ENCODE assay signal across 28 mouse cellular contexts in the genomic region with DNA sequence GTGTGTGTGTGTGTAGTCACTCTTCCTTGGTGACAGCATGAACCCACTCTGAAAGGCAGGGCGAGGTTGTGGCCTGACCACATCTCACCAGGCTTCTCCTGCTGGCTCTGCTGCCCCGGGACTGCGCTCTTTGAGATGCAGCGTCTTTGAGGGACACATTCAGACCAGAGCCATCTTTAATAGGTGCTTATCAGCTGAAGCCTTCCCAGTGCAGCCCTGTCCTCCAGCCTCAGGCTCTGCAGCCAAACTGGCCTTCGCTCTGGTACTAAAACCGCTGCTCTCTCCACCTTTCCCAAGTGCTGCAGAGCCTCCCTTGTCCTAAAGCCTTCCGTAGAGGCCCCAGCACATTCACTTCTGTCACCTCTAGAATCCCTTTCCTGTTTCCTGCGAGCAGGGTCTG.
"Had no signal": no experiment of that assay in that cellular context is flagged by ENCODE, and none has a peak within 500 bp of the region (broad histone marks: within the 10 kb centered on the region; RNA-seq: fewer than 3 reads in every experiment).

No protein-coding gene starts in this region.

- ATAC-seq: forebrain, embryonic 13.5 days; forebrain, embryonic 14.5 days; forebrain, embryonic 15.5 days; forebrain, embryonic 16.5 days; forebrain, postnatal 0 days had no signal

- H3K9ac ChIP-seq: embryonic facial prominence, embryonic 12.5 days; embryonic facial prominence, embryonic 13.5 days; embryonic facial prominence, embryonic 15.5 days; forebrain, embryonic 12.5 days; forebrain, embryonic 13.5 days; forebrain, embryonic 15.5 days; forebrain, postnatal 0 days had no signal

- H3K9me3 ChIP-seq: embryonic facial prominence, embryonic 10.5 days; embryonic facial prominence, embryonic 12.5 days; embryonic facial prominence, embryonic 13.5 days; embryonic facial prominence, embryonic 15.5 days; forebrain, embryonic 10.5 days; forebrain, embryonic 12.5 days; forebrain, embryonic 13.5 days; forebrain, embryonic 15.5 days had no signal

- H3K27ac ChIP-seq: embryonic facial prominence, embryonic 10.5 days; embryonic facial prominence, embryonic 12.5 days; embryonic facial prominence, embryonic 13.5 days; embryonic facial prominence, embryonic 15.5 days; forebrain, embryonic 10.5 days; forebrain, embryonic 12.5 days; forebrain, embryonic 13.5 days; forebrain, embryonic 15.5 days; gastrocnemius, adult 2 months; heart, adult 2 months had no signal

- H3K36me3 ChIP-seq: embryonic facial prominence, embryonic 10.5 days; embryonic facial prominence, embryonic 12.5 days; embryonic facial prominence, embryonic 13.5 days; embryonic facial prominence, embryonic 15.5 days; forebrain, embryonic 10.5 days; forebrain, embryonic 12.5 days; forebrain, embryonic 15.5 days had no signal

- DNase-seq: cerebellum, adult 2 months; cerebellum, adult 8-10 months; cerebellum, adult 9-10 months; cerebellum, adult 9-11 months; cerebellum, postnatal 10 days; cerebellum, postnatal 14 days; cerebellum, postnatal 25 days; cerebellum, postnatal 36 days; embryo, embryonic 11 days; forebrain, postnatal 0 days; gastrocnemius, adult 2 months; gastrocnemius, postnatal 10 days; gastrocnemius, postnatal 14 days; gastrocnemius, postnatal 25 days; gastrocnemius, postnatal 36 days; heart, adult 18-20 months; heart, adult 2 months had no signal

- H3K4me3 ChIP-seq: embryonic facial prominence, embryonic 10.5 days; embryonic facial prominence, embryonic 12.5 days; embryonic facial prominence, embryonic 13.5 days; embryonic facial prominence, embryonic 15.5 days; erythroblast, embryonic 14.5 days; forebrain, embryonic 10.5 days; forebrain, embryonic 12.5 days; forebrain, embryonic 13.5 days; forebrain, embryonic 15.5 days; gastrocnemius, adult 2 months; heart, adult 2 months had no signal

- H3K4me2 ChIP-seq: embryonic facial prominence, embryonic 12.5 days; embryonic facial prominence, embryonic 13.5 days; embryonic facial prominence, embryonic 15.5 days; forebrain, embryonic 12.5 days; forebrain, embryonic 13.5 days; forebrain, embryonic 15.5 days had no signal

- H3K4me1 ChIP-seq: embryonic facial prominence, embryonic 10.5 days; embryonic facial prominence, embryonic 12.5 days; embryonic facial prominence, embryonic 13.5 days; forebrain, embryonic 13.5 days; forebrain, embryonic 15.5 days had no signal

- H3K27me3 ChIP-seq: embryonic facial prominence, embryonic 12.5 days; embryonic facial prominence, embryonic 13.5 days; embryonic facial prominence, embryonic 15.5 days; forebrain, embryonic 12.5 days; forebrain, embryonic 13.5 days; forebrain, embryonic 15.5 days had no signal
